Mouse (Mus musculus) heart, postnatal 0 days (tissue): ENCODE results near the gene Agap1. TPM values are rescaled to one million over a fixed set of nuclear protein-coding genes. Genes with fewer than 3 reads are reported as not detected.

Experiments used
- ATAC-seq: fragments of 200-750 bp; cut with Nextera tagmentation; 2 replicates; pipeline ENCODE4 v1.8.0; 2017; ENCODE audit warnings: low read depth, moderate number of reproducible peaks, moderate library complexity; ENCODE audit not compliant: insufficient read depth
- DNase-seq: peaks from one replicate; pipeline ENCODE4 v3.0.0-alpha.2; 2016; ENCODE audit warnings: low spot score
- H3K27ac ChIP-seq: fragments of 300-500 bp; sonication (generic); 2 replicates; pipeline ENCODE4 v1.5.1; 2014; ENCODE audit warnings: low read depth, mild to moderate bottlenecking
- H3K27me3 ChIP-seq: fragments of 300-500 bp; sonication (generic); 2 replicates; pipeline ENCODE4 v1.6.1; 2014; ENCODE audit warnings: low read length, mixed read lengths; ENCODE audit not compliant: control insufficient read depth, insufficient read depth
- H3K36me3 ChIP-seq: fragments of 300-500 bp; sonication (generic); replicated peaks from 2 replicates; pipeline ENCODE4 v1.6.1; 2014; ENCODE audit warnings: low read length, mixed read lengths; ENCODE audit not compliant: control insufficient read depth, insufficient read depth
- H3K4me1 ChIP-seq: fragments of 300-500 bp; sonication (generic); 2 replicates; pipeline ENCODE4 v1.6.1; 2014; ENCODE audit warnings: antibody characterized with exemption; ENCODE audit not compliant: control insufficient read depth, insufficient read depth
- H3K4me2 ChIP-seq: fragments of 300-500 bp; sonication (generic); 2 replicates; pipeline ENCODE4 v1.6.1; 2014; ENCODE audit warnings: low read depth, mild to moderate bottlenecking, low read length, moderate library complexity
- H3K4me3 ChIP-seq: fragments of 300-500 bp; sonication (generic); 2 replicates; pipeline ENCODE4 v1.5.1; 2014; ENCODE audit warnings: low read depth, low read length
- H3K9ac ChIP-seq: fragments of 300-500 bp; sonication (generic); replicated peaks from 2 replicates; pipeline ENCODE4 v1.6.1; 2014; ENCODE audit warnings: low read depth, low read length, mixed read lengths
- H3K9me3 ChIP-seq: fragments of 300-500 bp; sonication (generic); replicated peaks from 2 replicates; pipeline ENCODE4 v1.6.1; 2016; ENCODE audit warnings: low read length; ENCODE audit not compliant: control insufficient read depth
- CTCF ChIP-seq: IDR thresholded peaks from 2 replicates; pipeline ENCODE4 v1.5.1; 2016; ENCODE audit warnings: antibody characterized with exemption, control low read depth, low read depth
- EP300 ChIP-seq: IDR thresholded peaks from 2 replicates; pipeline ENCODE4 v1.6.1; 2016; ENCODE audit warnings: antibody characterized with exemption, low read depth
- WGBS: fragments of 180-500 bp; shearing (Covaris S2); extraction: QIAGEN DNeasy Blood & Tissue Kit; methylation state at CpG from one replicate; pipeline ENCODE4 v1.1.7; 2014; 5-methylcytosine and 5-hydroxymethylcytosine counted together
- polyA plus RNA-seq: library from polyadenylated mRNA; unstranded; fragments of >200 nt; fragmentation: Nextera tagmentation; extraction: Ambion mirVana; gene quantifications from 2 replicates; pipeline ENCODE4 v1.2.1, GENCODE M21; 2015
- total RNA-seq: library from RNA; depleted of rRNA; stranded (reverse); fragments of >200 nt; gene quantifications from 2 replicates; pipeline ENCODE4 v1.2.3, GENCODE M21; 2014; ENCODE audit warnings: low replicate concordance

Agap1 gene
- total and polyA plus RNA-seq, 2 experiments from 2014 or later, result 6.1 to 21.0 TPM

- Histone ChIP-seq H3K4me1 (peaks cover 29% of the 10 kb centered on the region; the same call in 1 of the 2 replicates), H3K9me3 (no peaks in the 10 kb centered on the region), H3K27ac (no peak overlapping the region), H3K9ac (no peak overlapping the region), H3K36me3 (no peaks in the 10 kb centered on the region), H3K4me2 (no peak overlapping the region), H3K4me3 (no peak overlapping the region), H3K27me3 (no peaks in the 10 kb centered on the region)
- 60% methylated on average over 4 of the region's 4 CpGs for WGBS
- TF ChIP-seq EP300 (no peak), CTCF (no peak)
- DNase-seq, result no peak
- no peak for ATAC-seq
Measured at GRCm38 (mm10) chr1:89471430-89471829, 16.8 kb downstream of the Agap1 start.

GRCm38 (mm10) chr1:89471891-89472290, 17.3 kb downstream of the Agap1 start:
- no peak for DNase-seq
- no peak overlapping the region for H3K9ac ChIP-seq

GRCm38 (mm10) chr1:89473946-89474345, 19.3 kb downstream of the Agap1 start:
- TF ChIP-seq CTCF (no peak), EP300 (no peak)
- DNase-seq (no peak), ATAC-seq (no peak)
- H3K27ac ChIP-seq, result no peak overlapping the region
- 85% methylated on average over 5 of the region's 5 CpGs for WGBS
- H3K4me2 ChIP-seq, result no peak overlapping the region
- H3K36me3 ChIP-seq, result no peaks in the 10 kb centered on the region
- H3K9me3 ChIP-seq, result no peaks in the 10 kb centered on the region
- H3K4me3 ChIP-seq, result no peak overlapping the region
- H3K9ac ChIP-seq, result no peak overlapping the region
- peaks cover 12% of the 10 kb centered on the region; the same call in 1 of the 2 replicates for H3K4me1 ChIP-seq
- no peaks in the 10 kb centered on the region for H3K27me3 ChIP-seq

More at GRCm38 (mm10) chr1:89471891-89472290, 17.3 kb downstream of the Agap1 start:
- no peaks in the 10 kb centered on the region for H3K36me3 ChIP-seq
- no peak for ATAC-seq
- WGBS, result 72% methylated on average over 9 of the region's 9 CpGs
- peaks cover 26% of the 10 kb centered on the region; the same call in 1 of the 2 replicates for H3K4me1 ChIP-seq
- no peak overlapping the region for H3K27ac ChIP-seq
- no peak for TF ChIP-seq CTCF
- no peak overlapping the region for H3K4me3 ChIP-seq
- no peaks in the 10 kb centered on the region for H3K27me3 ChIP-seq
- no peak overlapping the region for H3K4me2 ChIP-seq
- no peaks in the 10 kb centered on the region for H3K9me3 ChIP-seq

- Histone ChIP-seq H3K27ac (no peak overlapping the region), H3K4me2 (no peak overlapping the region), H3K27me3 (no peaks in the 10 kb centered on the region), H3K36me3 (no peaks in the 10 kb centered on the region), H3K9ac (no peak overlapping the region), H3K9me3 (no peaks in the 10 kb centered on the region), H3K4me1 (peaks cover 16% of the 10 kb centered on the region; the same call in 1 of the 2 replicates), H3K4me3 (no peak overlapping the region)
- no peak for TF ChIP-seq CTCF
- no peak for TF ChIP-seq EP300
- DNase-seq (no peak), ATAC-seq (no peak)
- WGBS, result 62% methylated on average over 9 of the region's 9 CpGs
Measured at GRCm38 (mm10) chr1:89474853-89475252, 20.2 kb downstream of the Agap1 start.

- no peak overlapping the region for H3K27ac ChIP-seq
- TF ChIP-seq EP300 (no peak), CTCF (no peak)
- no peaks in the 10 kb centered on the region for H3K36me3 ChIP-seq
- no peak overlapping the region for H3K9ac ChIP-seq
- no peaks in the 10 kb centered on the region for H3K27me3 ChIP-seq
- ATAC-seq (no peak), DNase-seq (no peak)
- H3K9me3 ChIP-seq, result no peaks in the 10 kb centered on the region
- H3K4me1 ChIP-seq, result peaks cover 14% of the 10 kb centered on the region; the same call in 1 of the 2 replicates
- H3K4me2 ChIP-seq, result no peak overlapping the region
- H3K4me3 ChIP-seq, result no peak overlapping the region
- WGBS, result 76% methylated on average over 5 of the region's 5 CpGs
Measured at GRCm38 (mm10) chr1:89477033-89477432, 22.4 kb downstream of the Agap1 start.
